In the genomic region with DNA sequence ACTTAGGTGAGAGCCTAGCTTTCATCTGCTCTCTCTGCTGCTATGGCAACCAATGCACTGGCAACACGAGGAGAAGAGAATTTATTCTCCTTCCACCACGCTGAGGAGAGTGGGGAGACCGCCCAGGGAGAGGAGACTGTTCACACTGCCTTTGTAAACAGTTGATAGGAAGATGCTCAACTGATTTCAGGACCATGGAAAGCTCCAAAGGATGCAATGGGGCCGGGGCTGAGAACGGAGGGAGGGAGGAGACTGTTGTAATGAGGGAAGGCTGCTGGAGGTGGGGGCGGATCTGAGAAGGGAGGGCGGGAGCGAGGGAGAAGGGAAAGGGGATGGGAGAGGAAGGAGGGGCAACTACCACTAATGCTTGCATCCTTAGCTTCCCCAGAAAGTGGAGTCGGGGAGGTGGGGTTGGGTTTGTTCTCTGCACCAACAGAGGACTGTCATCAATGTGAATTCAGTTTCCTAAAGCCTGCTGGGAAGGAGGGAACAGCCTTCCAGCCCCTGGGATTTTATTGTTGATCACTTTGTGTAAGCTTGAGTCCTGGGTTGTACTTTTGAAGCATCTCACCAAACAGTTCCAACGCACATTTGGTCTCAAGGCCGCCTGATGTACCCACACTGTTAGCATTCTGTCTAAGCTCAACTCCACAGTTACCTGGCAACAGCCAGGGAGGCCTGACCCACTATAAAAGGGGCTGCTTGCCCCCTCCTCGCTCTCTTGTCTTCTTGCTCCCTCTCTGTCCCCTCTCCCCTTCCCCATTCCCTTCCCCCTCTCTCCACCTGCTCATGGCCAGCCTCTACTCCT, we compare ENCODE assay signal across 9 mouse cellular contexts. TPM values are rescaled to one million over a fixed set of nuclear protein-coding genes. Genes with fewer than 3 reads are reported as not detected.
DNase-seq lines count a peak whose midpoint lies in the region; ATAC-seq and TF ChIP-seq lines count a peak whose summit lies in the region.
"Had no signal": no experiment of that assay in that cellular context is flagged by ENCODE, and none has a peak within 500 bp of the region (broad histone marks: within the 10 kb centered on the region; RNA-seq: fewer than 3 reads in every experiment).

No protein-coding gene starts in this region.

- TF ChIP-seq CTCF in liver, postnatal 0 days (IDR thresholded peaks at IDR 0.05; ENCODE audit: low read depth) = no peak

- H3K4me3 ChIP-seq in liver, postnatal 0 days (ENCODE audit: low read depth, low read length) = no peak overlapping the region
- H3K4me3 ChIP-seq in neural tube, embryonic 15.5 days (replicated peaks) = no peak overlapping the region
- H3K4me3 ChIP-seq: embryonic facial prominence, embryonic 13.5 days had no signal

- no peak overlapping the region for H3K4me2 ChIP-seq in liver, postnatal 0 days (ENCODE audit: low read depth, low read length)
- peak overlapping the region; percentile 36 for H3K4me2 ChIP-seq in neural tube, embryonic 15.5 days
- H3K4me2 ChIP-seq: embryonic facial prominence, embryonic 13.5 days had no signal

- 14% methylated on average over 12 of the region's 12 CpGs for WGBS in liver, postnatal 0 days (ENCODE audit: insufficient replicate concordance)
- 4% methylated on average over 12 of the region's 12 CpGs for WGBS in neural tube, embryonic 15.5 days

- H3K9ac ChIP-seq in liver, postnatal 0 days (replicated peaks) = no peak overlapping the region
- no peak overlapping the region for H3K9ac ChIP-seq in neural tube, embryonic 15.5 days (replicated peaks)
- H3K9ac ChIP-seq: embryonic facial prominence, embryonic 13.5 days had no signal

- no peak for ATAC-seq in liver, postnatal 0 days
- peak; percentile 90 for ATAC-seq in neural tube, embryonic 15.5 days (ENCODE audit: low FRiP score)

- no peak overlapping the region for H3K27ac ChIP-seq in liver, postnatal 0 days (ENCODE audit: low read depth)
- peak overlapping the region; percentile 85 for H3K27ac ChIP-seq in neural tube, embryonic 15.5 days (replicated peaks)
- H3K27ac ChIP-seq: embryonic facial prominence, embryonic 13.5 days had no signal

- no peaks in the 10 kb centered on the region for H3K9me3 ChIP-seq in liver, postnatal 0 days (ENCODE audit: low read length)
- no peaks in the 10 kb centered on the region for H3K9me3 ChIP-seq in neural tube, embryonic 15.5 days (replicated peaks)
- H3K9me3 ChIP-seq: embryonic facial prominence, embryonic 13.5 days had no signal

- no peaks in the 10 kb centered on the region for H3K36me3 ChIP-seq in liver, postnatal 0 days (replicated peaks; ENCODE audit: insufficient read depth, low read length)
- no peaks in the 10 kb centered on the region for H3K36me3 ChIP-seq in neural tube, embryonic 15.5 days
- H3K36me3 ChIP-seq: embryonic facial prominence, embryonic 13.5 days had no signal

- DNase-seq in liver = peak; percentile 29
- no peak for DNase-seq in liver, postnatal 0 days
- peak; percentile 45 for DNase-seq in c-Kit-positive CD71-positive TER-119-negative erythroid progenitor cells, embryonic 14.5 days (ENCODE audit: low read depth)
- peak; percentile 58 to 82 for DNase-seq in frontal cortex, adult 2 months (ENCODE audit: extremely low spot score in 1 of 2, low spot score in 1 of 2)
- peak; percentile 58 for DNase-seq in left cerebral cortex, postnatal 4 days
- DNase-seq in natural killer cell, adult 2 months (ENCODE audit: low spot score in 2 of 2) = no peak
- no peak for DNase-seq in adrenal gland, postnatal 4 days (ENCODE audit: low spot score in 2 of 2)

- TF ChIP-seq EP300 in liver, postnatal 0 days (IDR thresholded peaks at IDR 0.05; ENCODE audit: low read depth) = no peak

- intact Hi-C loops in left cerebral cortex, postnatal 4 days (cut with DNase I) = no loop called here

- H3K4me1 ChIP-seq in liver, postnatal 0 days (ENCODE audit: insufficient read depth) = no peaks in the 10 kb centered on the region
- peaks cover 40% of the 10 kb centered on the region for H3K4me1 ChIP-seq in neural tube, embryonic 15.5 days
- H3K4me1 ChIP-seq: embryonic facial prominence, embryonic 13.5 days had no signal

- H3K27me3 ChIP-seq in liver, postnatal 0 days (ENCODE audit: insufficient read depth, low read length) = no peaks in the 10 kb centered on the region
- H3K27me3 ChIP-seq in neural tube, embryonic 15.5 days (replicated peaks) = no peaks in the 10 kb centered on the region

RNA-seq across cellular contexts. Expression of a gene that starts 7.8 kb away (rescaled TPM):
- polyA plus RNA-seq in liver, postnatal 0 days (2015; fragmentation: Nextera tagmentation; extraction: Ambion mirVana) = not detected in 2 replicates
- not detected in 2 replicates for polyA plus RNA-seq in frontal cortex, adult 2 months (2012; rRNA removed)
- total RNA-seq in left cerebral cortex, postnatal 4 days (2021) = not detected
- not detected in 2 replicates for polyA plus RNA-seq in neural tube, embryonic 15.5 days (2015; fragmentation: Nextera tagmentation; extraction: Ambion mirVana)
- total RNA-seq in adrenal gland, postnatal 4 days (2021) = not detected
- polyA plus RNA-seq: embryonic facial prominence, embryonic 13.5 days had no signal

RNA-seq across cellular contexts. Expression of a gene that starts 18.8 kb away (rescaled TPM):
- 2.6 and 2.8 TPM in 2 replicates for polyA plus RNA-seq in liver, postnatal 0 days (2015; fragmentation: Nextera tagmentation; extraction: Ambion mirVana)
- 9.4 and 9.5 TPM in 2 replicates for polyA plus RNA-seq in frontal cortex, adult 2 months (2012; rRNA removed)
- total RNA-seq in left cerebral cortex, postnatal 4 days (2021) = 1 to 10 TPM; 5.7 to 7.8 TPM
- 9.6 and 11.1 TPM in 2 replicates for polyA plus RNA-seq in neural tube, embryonic 15.5 days (2015; fragmentation: Nextera tagmentation; extraction: Ambion mirVana)
- total RNA-seq in adrenal gland, postnatal 4 days (2021) = 10 to 100 TPM; 10.7 to 13.6 TPM

RNA-seq across cellular contexts. Expression of a gene that starts 55.5 kb away (rescaled TPM):
- 6.9 and 7.9 TPM in 2 replicates for polyA plus RNA-seq in liver, postnatal 0 days (2015; fragmentation: Nextera tagmentation; extraction: Ambion mirVana)
- 39.0 and 44.1 TPM in 2 replicates for polyA plus RNA-seq in frontal cortex, adult 2 months (2012; rRNA removed)
- 10 to 100 TPM; 46.8 to 50.1 TPM for total RNA-seq in left cerebral cortex, postnatal 4 days (2021)
- 40.7 and 42.3 TPM in 2 replicates for polyA plus RNA-seq in neural tube, embryonic 15.5 days (2015; fragmentation: Nextera tagmentation; extraction: Ambion mirVana)
- total RNA-seq in adrenal gland, postnatal 4 days (2021) = 10 to 100 TPM; 48.2 to 53.9 TPM

RNA-seq across cellular contexts. Expression of a gene that starts 55.8 kb away (rescaled TPM):
- 109 TPM in 2 replicates for polyA plus RNA-seq in liver, postnatal 0 days (2015; fragmentation: Nextera tagmentation; extraction: Ambion mirVana)
- 202 and 208 TPM in 2 replicates for polyA plus RNA-seq in frontal cortex, adult 2 months (2012; rRNA removed)
- 10 to 100 TPM; 39.9 to 43.0 TPM for total RNA-seq in left cerebral cortex, postnatal 4 days (2021)
- polyA plus RNA-seq in neural tube, embryonic 15.5 days (2015; fragmentation: Nextera tagmentation; extraction: Ambion mirVana) = 88.6 and 90.9 TPM in 2 replicates
- 100 to 1,000 TPM; 417 to 454 TPM for total RNA-seq in adrenal gland, postnatal 4 days (2021)

Comparison
In these comparisons a context has a peak if more than half of its experiments do, and no peak if none do; other contexts are left out.
1. DNase-seq: peak in liver (single experiment), c-Kit-positive CD71-positive TER-119-negative erythroid progenitor cells, embryonic 14.5 days (single experiment), frontal cortex, adult 2 months (2 of 2) and left cerebral cortex, postnatal 4 days (single experiment); none in liver, postnatal 0 days (single experiment), natural killer cell, adult 2 months (0 of 2) and adrenal gland, postnatal 4 days (0 of 2).